Mouse (Mus musculus): ENCODE measurements at regions not wholly inside any gene's neighbourhood (a gene's known extent, or its start where the extent isn't known, plus 50 kb on each side); places are given as distances from the start of the nearest gene placed in this dataset.
A peak's percentile ranks its signal among the peaks of the same experiment; 100 is the strongest.

- H3K36me3 ChIP-seq (ENCODE audit: control insufficient read depth, insufficient read depth, low read length) = no peaks in the 10 kb centered on the region
- no peaks in the 10 kb centered on the region; the same call in 1 of the 2 replicates for H3K4me1 ChIP-seq (replicated peaks; ENCODE audit: control insufficient read depth, insufficient read depth)
- DNase-seq (ENCODE audit: low spot score) (no peak), ATAC-seq (ENCODE audit: low FRiP score, low TSS enrichment) (no peak)
- no peak overlapping the region for H3K27ac ChIP-seq (replicated peaks)
- WGBS = 45% methylated on average over 10 of the region's 13 CpGs
- no peak overlapping the region for H3K9ac ChIP-seq (ENCODE audit: low read length)
- TF ChIP-seq CTCF (IDR thresholded peaks at IDR 0.05; ENCODE audit: low read depth) (no peak), EP300 (optimal IDR thresholded peaks at IDR 0.05) (no peak)
- no peaks in the 10 kb centered on the region for H3K9me3 ChIP-seq (ENCODE audit: control insufficient read depth, low read length)
- no peaks in the 10 kb centered on the region for H3K27me3 ChIP-seq (ENCODE audit: control insufficient read depth, insufficient read depth, low read length)
- H3K4me3 ChIP-seq (ENCODE audit: low read depth, low read length) = no peak overlapping the region
- H3K4me2 ChIP-seq (replicated peaks; ENCODE audit: low read depth) = no peak overlapping the region
Measured at GRCm38 (mm10) chr12:27139683-27140334, 202.6 kb downstream of the Sox11 start.

GRCm38 (mm10) chr12:27138663-27139633, 203.4 kb downstream of the Sox11 start:
- Histone ChIP-seq H3K9me3 (ENCODE audit: control insufficient read depth, low read length) (no peaks in the 10 kb centered on the region), H3K27me3 (ENCODE audit: control insufficient read depth, insufficient read depth, low read length) (no peaks in the 10 kb centered on the region), H3K9ac (ENCODE audit: low read length) (no peak overlapping the region), H3K4me2 (replicated peaks; ENCODE audit: low read depth) (no peak overlapping the region), H3K4me1 (replicated peaks; ENCODE audit: control insufficient read depth, insufficient read depth) (no peaks in the 10 kb centered on the region; the same call in 1 of the 2 replicates), H3K4me3 (ENCODE audit: low read depth, low read length) (no peak overlapping the region), H3K36me3 (ENCODE audit: control insufficient read depth, insufficient read depth, low read length) (no peaks in the 10 kb centered on the region), H3K27ac (replicated peaks) (no peak overlapping the region)
- DNase-seq (ENCODE audit: low spot score) (no peak), ATAC-seq (ENCODE audit: low FRiP score, low TSS enrichment) (no peak)
- no peak for TF ChIP-seq CTCF (IDR thresholded peaks at IDR 0.05; ENCODE audit: low read depth)
- TF ChIP-seq EP300 (optimal IDR thresholded peaks at IDR 0.05) = no peak
- 83% methylated on average over 13 of the region's 13 CpGs for WGBS

GRCm38 (mm10) chr12:27135997-27136559, 206.3 kb downstream of the Sox11 start:
- H3K4me1 ChIP-seq (replicated peaks; ENCODE audit: control insufficient read depth, insufficient read depth) = no peaks in the 10 kb centered on the region; the same call in 1 of the 2 replicates
- no peak overlapping the region; the same call in 1 of the 2 replicates for H3K9ac ChIP-seq (ENCODE audit: low read length)
- no peaks in the 10 kb centered on the region for H3K9me3 ChIP-seq (ENCODE audit: control insufficient read depth, low read length)
- H3K27ac ChIP-seq (replicated peaks) = peak overlapping the region; percentile 58
- 12% methylated on average over 10 of the region's 10 CpGs for WGBS
- no peaks in the 10 kb centered on the region for H3K36me3 ChIP-seq (ENCODE audit: control insufficient read depth, insufficient read depth, low read length)
- no peak overlapping the region for H3K4me3 ChIP-seq (ENCODE audit: low read depth, low read length)
- H3K4me2 ChIP-seq (replicated peaks; ENCODE audit: low read depth) = peak overlapping the region; percentile 38
- ATAC-seq (ENCODE audit: low FRiP score, low TSS enrichment) = no peak; the same call in 1 of the 2 replicates
- H3K27me3 ChIP-seq (ENCODE audit: control insufficient read depth, insufficient read depth, low read length) = no peaks in the 10 kb centered on the region
- TF ChIP-seq CTCF (IDR thresholded peaks at IDR 0.05; ENCODE audit: low read depth) = no peak
- TF ChIP-seq EP300 (optimal IDR thresholded peaks at IDR 0.05) = peak; percentile 62
- peak; percentile 24 for DNase-seq (ENCODE audit: low spot score)

GRCm38 (mm10) chr12:27130544-27130943, 211.8 kb downstream of the Sox11 start:
- no peak overlapping the region for H3K4me3 ChIP-seq (ENCODE audit: low read depth, low read length)
- H3K4me2 ChIP-seq (replicated peaks; ENCODE audit: low read depth) = no peak overlapping the region
- ATAC-seq (ENCODE audit: low FRiP score, low TSS enrichment) (no peak), DNase-seq (ENCODE audit: low spot score) (no peak)
- H3K27me3 ChIP-seq (ENCODE audit: control insufficient read depth, insufficient read depth, low read length) = no peaks in the 10 kb centered on the region
- no peak overlapping the region for H3K27ac ChIP-seq (replicated peaks)
- H3K4me1 ChIP-seq (replicated peaks; ENCODE audit: control insufficient read depth, insufficient read depth) = no peaks in the 10 kb centered on the region; the same call in 1 of the 2 replicates
- H3K9ac ChIP-seq (ENCODE audit: low read length) = no peak overlapping the region
- TF ChIP-seq EP300 (optimal IDR thresholded peaks at IDR 0.05) (no peak), CTCF (IDR thresholded peaks at IDR 0.05; ENCODE audit: low read depth) (no peak)
- 88% methylated on average over 1 of the region's 1 CpGs for WGBS
- H3K9me3 ChIP-seq (ENCODE audit: control insufficient read depth, low read length) = no peaks in the 10 kb centered on the region
- H3K36me3 ChIP-seq (ENCODE audit: control insufficient read depth, insufficient read depth, low read length) = no peaks in the 10 kb centered on the region

- Histone ChIP-seq H3K36me3 (ENCODE audit: control insufficient read depth, insufficient read depth, low read length) (no peaks in the 10 kb centered on the region), H3K4me3 (ENCODE audit: low read depth, low read length) (no peak overlapping the region), H3K4me2 (replicated peaks; ENCODE audit: low read depth) (no peak overlapping the region), H3K4me1 (replicated peaks; ENCODE audit: control insufficient read depth, insufficient read depth) (no peaks in the 10 kb centered on the region), H3K9ac (ENCODE audit: low read length) (no peak overlapping the region), H3K9me3 (ENCODE audit: control insufficient read depth, low read length) (no peaks in the 10 kb centered on the region), H3K27me3 (ENCODE audit: control insufficient read depth, insufficient read depth, low read length) (no peaks in the 10 kb centered on the region), H3K27ac (replicated peaks) (no peak overlapping the region)
- ATAC-seq (ENCODE audit: low FRiP score, low TSS enrichment) (no peak), DNase-seq (ENCODE audit: low spot score) (no peak)
- TF ChIP-seq CTCF (IDR thresholded peaks at IDR 0.05; ENCODE audit: low read depth) = no peak
- TF ChIP-seq EP300 (optimal IDR thresholded peaks at IDR 0.05) = no peak
- 34% methylated on average over 10 of the region's 10 CpGs for WGBS
Measured at GRCm38 (mm10) chr12:27127054-27127605, 215.2 kb downstream of the Sox11 start.
